8 mouse cellular contexts compared by ENCODE assay signal in the genomic region with DNA sequence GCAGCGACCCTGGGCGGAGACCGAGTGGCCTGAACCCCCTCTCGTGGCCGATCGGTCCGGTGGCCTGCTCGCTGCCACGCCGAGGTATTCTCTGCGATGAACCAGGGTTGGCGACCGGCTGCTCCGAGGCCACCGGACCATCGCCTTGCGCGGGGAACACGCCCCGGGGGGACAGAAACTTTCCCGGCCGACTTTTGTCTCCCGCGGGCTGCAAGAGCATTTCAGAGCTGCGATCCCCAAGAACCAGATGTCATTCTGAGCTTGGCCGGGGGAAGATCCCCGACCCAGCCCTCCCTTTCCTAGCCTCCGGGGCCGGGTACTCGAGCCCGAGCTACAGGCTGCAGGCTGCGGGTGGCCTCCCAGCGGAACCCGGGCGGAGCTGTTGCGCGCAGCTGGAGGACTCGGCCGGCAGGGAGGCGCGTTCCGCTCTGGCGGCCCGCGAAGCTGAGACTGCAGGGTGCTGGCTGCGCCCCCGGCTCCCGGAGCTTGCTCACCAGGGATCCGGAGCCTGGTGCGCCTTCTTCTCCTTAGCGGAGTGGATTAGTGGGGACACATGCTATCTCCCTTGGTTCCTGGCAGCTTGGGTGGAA. TPM values are rescaled to one million over a fixed set of nuclear protein-coding genes. Genes with fewer than 3 reads are reported as not detected.
A peak's percentile ranks its signal among the peaks of the same experiment; 100 is the strongest.
DNase-seq lines count a peak whose midpoint lies in the region; ATAC-seq and TF ChIP-seq lines count a peak whose summit lies in the region.

No protein-coding gene starts in this region.

- no peak for TF ChIP-seq CTCF in liver, adult 2 months (IDR thresholded peaks at IDR 0.05; ENCODE audit: low read depth, low read length)

- peak overlapping the region; percentile 78 for H3K9ac ChIP-seq in kidney, embryonic 14.5 days (ENCODE audit: low read depth, low read length)
- peak overlapping the region; percentile 57 for H3K9ac ChIP-seq in liver, adult 2 months (ENCODE audit: low read depth, low read length)
- H3K9ac ChIP-seq in neural tube, embryonic 12.5 days = peak overlapping the region; percentile 83

- no peak for TF ChIP-seq POLR2A in liver, adult 2 months (IDR thresholded peaks at IDR 0.05; ENCODE audit: extremely low read depth, insufficient read depth, low read length)

- under 1% methylated on average over 51 of the region's 51 CpGs for WGBS in heart, embryonic 10.5 days
- WGBS in kidney, embryonic 14.5 days = under 1% methylated on average over 47 of the region's 51 CpGs
- WGBS in liver, adult 2 months = 2% methylated on average over 51 of the region's 51 CpGs
- under 1% methylated on average over 51 of the region's 51 CpGs for WGBS in neural tube, embryonic 12.5 days

- H3K27ac ChIP-seq in heart, embryonic 10.5 days = peak overlapping the region; percentile 70
- H3K27ac ChIP-seq in kidney, embryonic 14.5 days (ENCODE audit: low read depth, low read length) = peak overlapping the region; percentile 73; the same call in 1 of the 2 replicates
- H3K27ac ChIP-seq in liver, adult 2 months (replicated peaks; ENCODE audit: insufficient read depth, low read depth, low read length) = no peak overlapping the region
- H3K27ac ChIP-seq in neural tube, embryonic 12.5 days = peak overlapping the region; percentile 42; the same call in 1 of the 2 replicates

- DNase-seq in cerebellum, adult 11-12 months = peak; percentile 33
- DNase-seq in embryo, embryonic 9.5 days (ENCODE audit: extremely low spot score) = peak; percentile 70
- peak; percentile 77 for DNase-seq in heart, embryonic 10.5 days (ENCODE audit: low spot score)
- no peak for DNase-seq in liver, adult 2 months (ENCODE audit: extremely low read depth, low read depth, low spot score)
- peak; percentile 24 to 62 for DNase-seq in urinary bladder, postnatal 4 days (ENCODE audit: low spot score in 2 of 2)

- H3K79me2 ChIP-seq in liver, adult 2 months (ENCODE audit: control insufficient read depth, insufficient read depth, low read length) = no peaks in the 10 kb centered on the region

- H3K4me1 ChIP-seq in heart, embryonic 10.5 days = peaks cover 26% of the 10 kb centered on the region
- H3K4me1 ChIP-seq in kidney, embryonic 14.5 days (ENCODE audit: control insufficient read depth, insufficient read depth, low read length) = peaks cover 7% of the 10 kb centered on the region
- H3K4me1 ChIP-seq in liver, adult 2 months (ENCODE audit: control insufficient read depth, insufficient read depth, low read length) = no peaks in the 10 kb centered on the region
- peaks cover 22% of the 10 kb centered on the region for H3K4me1 ChIP-seq in neural tube, embryonic 12.5 days

- H3K36me3 ChIP-seq in heart, embryonic 10.5 days = no peaks in the 10 kb centered on the region
- H3K36me3 ChIP-seq in kidney, embryonic 14.5 days (ENCODE audit: control insufficient read depth, insufficient read depth, low read length) = no peaks in the 10 kb centered on the region
- no peaks in the 10 kb centered on the region for H3K36me3 ChIP-seq in liver, adult 2 months (ENCODE audit: control insufficient read depth, insufficient read depth, low read length)
- no peaks in the 10 kb centered on the region for H3K36me3 ChIP-seq in neural tube, embryonic 12.5 days

- no peaks in the 10 kb centered on the region for H3K9me3 ChIP-seq in heart, embryonic 10.5 days
- H3K9me3 ChIP-seq in kidney, embryonic 14.5 days (ENCODE audit: control insufficient read depth, low read length) = no peaks in the 10 kb centered on the region
- no peaks in the 10 kb centered on the region for H3K9me3 ChIP-seq in neural tube, embryonic 12.5 days

- peak overlapping the region; percentile 77 for H3K4me3 ChIP-seq in heart, embryonic 10.5 days
- peak overlapping the region; percentile 70 for H3K4me3 ChIP-seq in kidney, embryonic 14.5 days (ENCODE audit: low read length)
- peak overlapping the region; percentile 46 for H3K4me3 ChIP-seq in liver, adult 2 months (ENCODE audit: insufficient read depth, low read depth, low read length)
- peak overlapping the region; percentile 71 for H3K4me3 ChIP-seq in neural tube, embryonic 12.5 days

- no peak for ATAC-seq in cerebellum, adult (ENCODE audit: insufficient number of reproducible peaks, low FRiP score, low TSS enrichment)
- ATAC-seq in kidney, embryonic 14.5 days (ENCODE audit: low FRiP score, low TSS enrichment) = peak; percentile 76
- ATAC-seq in neural tube, embryonic 12.5 days (ENCODE audit: low FRiP score, low read depth) = peak; percentile 56

- H3K4me2 ChIP-seq in kidney, embryonic 14.5 days (replicated peaks; ENCODE audit: low read depth, low read length) = peak overlapping the region; percentile 95
- H3K4me2 ChIP-seq in neural tube, embryonic 12.5 days (replicated peaks) = peak overlapping the region; percentile 66

- peaks cover 64% of the 10 kb centered on the region for H3K27me3 ChIP-seq in heart, embryonic 10.5 days (ENCODE audit: insufficient read depth, poor library complexity, severe bottlenecking)
- H3K27me3 ChIP-seq in kidney, embryonic 14.5 days (ENCODE audit: control insufficient read depth, insufficient read depth, low read length) = peaks cover 8% of the 10 kb centered on the region; the same call in 1 of the 2 replicates
- peaks cover 8% of the 10 kb centered on the region; the same call in 1 of the 2 replicates for H3K27me3 ChIP-seq in liver, adult 2 months (ENCODE audit: control insufficient read depth, insufficient read depth, low read length)
- peaks cover 25% of the 10 kb centered on the region for H3K27me3 ChIP-seq in neural tube, embryonic 12.5 days (replicated peaks)

RNA-seq across cellular contexts. Expression of gene Cdh4, which starts 1.1 kb away (rescaled TPM):
- polyA plus RNA-seq in heart, embryonic 10.5 days (2016; fragmentation: Nextera tagmentation; extraction: Ambion mirVana) = 0.41 and 0.99 TPM in 2 replicates
- 14.5 and 19.4 TPM in 2 replicates for polyA plus RNA-seq in kidney, embryonic 14.5 days (2014; fragmentation: Nextera tagmentation; extraction: Ambion mirVana)
- total RNA-seq in liver, adult 2 months (2014; rRNA removed) = 0.27 and 0.37 TPM in 2 replicates
- polyA plus RNA-seq in liver, adult 2 months (2012; rRNA removed) = 0.18 and 0.35 TPM in 2 replicates
- polyA plus RNA-seq in neural tube, embryonic 12.5 days (2016; fragmentation: Nextera tagmentation; extraction: Ambion mirVana) = 19.1 and 22.6 TPM in 2 replicates
